21 mouse cellular contexts compared by ENCODE assay signal in the genomic region with DNA sequence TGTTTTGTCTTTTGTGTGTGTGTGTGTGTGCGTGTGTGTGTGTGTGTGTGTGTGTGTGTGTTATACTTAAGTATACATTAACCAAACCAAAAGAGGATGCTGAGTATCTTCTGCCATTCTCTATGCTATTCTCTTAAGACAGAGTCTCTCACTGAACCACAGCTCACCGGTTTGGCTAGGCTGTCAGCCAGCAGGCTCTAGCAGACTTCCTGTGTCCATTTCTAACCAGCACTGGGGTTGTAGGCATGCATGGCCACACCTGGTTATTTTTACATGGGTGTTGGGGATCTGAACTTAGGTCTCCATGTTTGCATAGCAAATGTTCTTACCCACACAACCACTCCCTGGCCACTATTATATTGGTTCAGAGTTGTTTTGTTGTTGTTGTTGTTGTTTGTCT.
"Had no signal": no experiment of that assay in that cellular context is flagged by ENCODE, and none has a peak within 500 bp of the region (broad histone marks: within the 10 kb centered on the region; RNA-seq: fewer than 3 reads in every experiment).

No protein-coding gene starts in this region.

- H3K27ac ChIP-seq: kidney, postnatal 0 days; left cerebral cortex, adult 2 months; lung, embryonic 15.5 days; midbrain, embryonic 10.5 days; midbrain, embryonic 13.5 days; neural tube, embryonic 13.5 days had no signal

- DNase-seq: kidney, adult 2 months; kidney, postnatal 25 days; layer of hippocampus, postnatal 36 days; lung, adult 18-20 months; lung, postnatal 10 days; lung, postnatal 36 days; retina, postnatal 1 day; right cerebral cortex, postnatal 25 days; spleen, adult 18-20 months; thymus, adult 18-20 months; thymus, postnatal 14 days had no signal

- H3K4me3 ChIP-seq: left cerebral cortex, adult 2 months; lung, embryonic 15.5 days; megakaryocyte, embryonic 14.5 days; midbrain, embryonic 10.5 days; midbrain, embryonic 13.5 days; myocyte; neural tube, embryonic 13.5 days had no signal

- H3K9me3 ChIP-seq: lung, embryonic 15.5 days; midbrain, embryonic 10.5 days; midbrain, embryonic 13.5 days had no signal

- H3K27me3 ChIP-seq: lung, embryonic 15.5 days; megakaryocyte, embryonic 14.5 days; midbrain, embryonic 13.5 days had no signal

- ATAC-seq: intestine, postnatal 0 days; midbrain, embryonic 13.5 days; midbrain, embryonic 16.5 days had no signal

- H3K36me3 ChIP-seq: lung, embryonic 15.5 days; midbrain, embryonic 10.5 days; midbrain, embryonic 13.5 days; neural tube, embryonic 13.5 days had no signal

- H3K4me2 ChIP-seq: lung, embryonic 15.5 days; midbrain, embryonic 13.5 days; neural tube, embryonic 13.5 days had no signal

- H3K9ac ChIP-seq: lung, embryonic 15.5 days; midbrain, embryonic 13.5 days; neural tube, embryonic 13.5 days had no signal
